Mouse (Mus musculus) small intestine, adult 2 months (tissue): ENCODE results near the gene Ctps.

Source experiments
- CTCF ChIP-seq: fragments of 200-500 bp; IDR thresholded peaks from 2 replicates; pipeline ENCODE4 v1.5.1; 2012; ENCODE audit warnings: low read depth, mild to moderate bottlenecking, control low read depth, inconsistent platforms, low read length, moderate library complexity, mixed read lengths; ENCODE audit not compliant: insufficient replicate concordance, insufficient read length; ENCODE audit errors: extremely low read depth
- POLR2A ChIP-seq: fragments of 200-500 bp; IDR thresholded peaks from 2 replicates; pipeline ENCODE4 v1.6.1; 2012; ENCODE audit warnings: low read depth, mild to moderate bottlenecking, control low read depth, inconsistent platforms, low read length, moderate library complexity

- TF ChIP-seq POLR2A = no peak
- no peak for TF ChIP-seq CTCF
These were observed 41.9 kb downstream of the Ctps start for GRCm38 (mm10) chr4:120528171-120528570.
